Mouse (Mus musculus) heart, embryonic 14.5 days (tissue): ENCODE results near the gene Gper1. TPM values are rescaled to one million over a fixed set of nuclear protein-coding genes. Genes with fewer than 3 reads are reported as not detected.

ENCODE experiments used
- ATAC-seq: fragments of 200-750 bp; cut with Nextera tagmentation; 2 replicates; pipeline ENCODE4 v1.8.0; 2017; ENCODE audit warnings: low read depth, moderate TSS enrichment; ENCODE audit not compliant: insufficient number of reproducible peaks, insufficient read depth, low FRiP score
- H3K27ac ChIP-seq, 2 experiments: fragments of 200-500 bp in 1 of 2; fragments of 300-500 bp in 1 of 2; sonication (generic) in 1 of 2; replicated peaks in 1 of 2; 2 replicates each; pipeline ENCODE4 v1.5.1; 2012 to 2014; ENCODE audit warnings: low read depth in 2 of 2, low read length in 2 of 2, control low read depth in 1 of 2, mild to moderate bottlenecking in 1 of 2, mixed read lengths in 1 of 2; ENCODE audit not compliant: control insufficient read depth in 1 of 2, insufficient read depth in 1 of 2
- H3K27me3 ChIP-seq: fragments of 300-500 bp; sonication (generic); 2 replicates; pipeline ENCODE4 v1.6.1; 2014; ENCODE audit warnings: mild to moderate bottlenecking, low read length, control low read depth; ENCODE audit not compliant: control insufficient read depth, insufficient read depth
- H3K36me3 ChIP-seq: fragments of 300-500 bp; sonication (generic); 2 replicates; pipeline ENCODE4 v1.6.1; 2014; ENCODE audit warnings: mild to moderate bottlenecking, control low read depth, low read length, mixed read lengths; ENCODE audit not compliant: control insufficient read depth, insufficient read depth
- H3K4me1 ChIP-seq, 2 experiments: fragments of 200-500 bp in 1 of 2; fragments of 300-500 bp in 1 of 2; sonication (generic) in 1 of 2; 2 replicates each; pipeline ENCODE4 v1.6.1; 2012 to 2014; ENCODE audit warnings: low read length in 2 of 2, control low read depth in 1 of 2, mixed read lengths in 1 of 2; ENCODE audit not compliant: control insufficient read depth in 2 of 2, insufficient read depth in 2 of 2
- H3K4me2 ChIP-seq: fragments of 300-500 bp; sonication (generic); 2 replicates; pipeline ENCODE4 v1.6.1; 2014; ENCODE audit warnings: mild to moderate bottlenecking, low read length
- H3K4me3 ChIP-seq, 2 experiments: fragments of 200-500 bp in 1 of 2; fragments of 300-500 bp in 1 of 2; sonication (generic) in 1 of 2; 2 replicates each; pipeline ENCODE4 v1.5.1; 2012 to 2014; ENCODE audit warnings: low read length in 2 of 2, mild to moderate bottlenecking in 2 of 2, control low read depth in 1 of 2, low read depth in 1 of 2, moderate library complexity in 1 of 2; ENCODE audit not compliant: control insufficient read depth in 1 of 2, insufficient read depth in 1 of 2
- H3K9ac ChIP-seq: fragments of 300-500 bp; sonication (generic); 2 replicates; pipeline ENCODE4 v1.6.1; 2014; ENCODE audit warnings: mild to moderate bottlenecking, low read length
- H3K9me3 ChIP-seq: fragments of 300-500 bp; sonication (generic); 2 replicates; pipeline ENCODE4 v1.6.1; 2016; ENCODE audit warnings: low read length, control low read depth; ENCODE audit not compliant: control insufficient read depth
- WGBS: fragments of 180-500 bp; shearing (Covaris S2); extraction: QIAGEN DNeasy Blood & Tissue Kit; methylation state at CpG from one replicate; pipeline ENCODE4 v1.1.7; 2014; 5-methylcytosine and 5-hydroxymethylcytosine counted together
- polyA plus RNA-seq: library from polyadenylated mRNA; unstranded; fragments of >200 nt; fragmentation: Nextera tagmentation; extraction: Ambion mirVana; gene quantifications from 2 replicates; pipeline ENCODE4 v1.2.1, GENCODE M21; 2014

The Gper1 gene
- polyA plus RNA-seq, 1 experiment from 2014 or later: 1.8 TPM

GRCm38 (mm10) chr5:139379771-139380384 is 43.1 kb upstream of the Gper1 start:
- H3K9ac ChIP-seq: peak overlapping the region; percentile 89
- peak overlapping the region; percentile 69 to 80 for H3K4me3 ChIP-seq
- H3K4me1 ChIP-seq: peaks cover 69 to 81% of the 10 kb centered on the region in 2 experiments
- no peaks in the 10 kb centered on the region for H3K9me3 ChIP-seq
- 19% methylated on average over 8 of the region's 8 CpGs for WGBS
- no peaks in the 10 kb centered on the region for H3K36me3 ChIP-seq
- ATAC-seq: no peak
- peak overlapping the region; percentile 93 to 95 for H3K27ac ChIP-seq
- H3K27me3 ChIP-seq: no peaks in the 10 kb centered on the region
- H3K4me2 ChIP-seq: peak overlapping the region; percentile 86

DNA sequence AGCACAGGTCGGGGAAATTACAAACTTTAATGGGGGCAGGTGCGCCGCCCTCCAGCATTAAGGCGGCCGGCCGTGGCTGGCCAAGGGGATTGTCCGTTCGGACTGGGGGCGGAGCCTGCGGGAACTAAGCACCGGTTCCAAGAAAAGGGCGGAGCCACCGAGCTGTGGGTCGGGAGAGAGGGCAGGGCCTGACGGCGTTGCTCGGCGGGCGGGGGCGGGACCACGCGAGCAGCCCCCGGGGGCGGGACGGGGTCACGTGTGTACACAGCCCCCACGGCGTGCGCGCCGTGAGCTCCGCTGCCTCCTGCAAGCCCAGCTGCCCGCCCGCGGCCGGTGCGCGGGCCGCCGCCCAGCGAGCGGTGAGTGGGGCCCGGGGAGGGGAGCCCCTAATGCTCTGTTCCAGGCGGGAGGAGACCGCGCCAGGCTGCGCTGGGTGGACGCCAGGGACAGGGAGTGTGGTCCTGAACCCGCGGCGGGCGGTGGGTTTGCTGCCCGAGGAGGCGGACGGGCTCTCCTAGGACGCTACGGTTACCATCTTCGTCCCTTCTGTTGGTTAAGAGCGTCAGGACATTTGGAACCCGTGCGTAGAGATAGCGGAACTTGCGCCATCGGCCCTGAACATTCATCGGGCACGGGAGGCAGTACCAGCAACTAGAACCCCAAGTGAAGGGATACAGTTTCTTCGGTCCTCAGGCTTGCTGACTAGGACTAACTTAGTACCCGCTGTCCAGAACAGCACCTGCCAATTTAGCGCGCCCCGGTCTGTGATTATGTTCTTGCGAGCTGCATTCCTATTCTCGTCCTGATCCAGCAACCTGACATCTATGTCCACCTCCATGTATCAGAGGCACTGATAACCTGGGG is 42.3 kb upstream of the Gper1 start:
- H3K27ac ChIP-seq: peak overlapping the region; percentile 93 to 95
- H3K9me3 ChIP-seq: no peaks in the 10 kb centered on the region
- H3K4me1 ChIP-seq: peaks cover 71 to 88% of the 10 kb centered on the region in 2 experiments
- no peaks in the 10 kb centered on the region for H3K27me3 ChIP-seq
- peak overlapping the region; percentile 69 to 80 for H3K4me3 ChIP-seq
- H3K36me3 ChIP-seq: no peaks in the 10 kb centered on the region
- WGBS: under 1% methylated on average over 50 of the region's 73 CpGs
- H3K4me2 ChIP-seq: peak overlapping the region; percentile 86
- peak; percentile 78 for ATAC-seq
- peak overlapping the region; percentile 89 for H3K9ac ChIP-seq

DNA sequence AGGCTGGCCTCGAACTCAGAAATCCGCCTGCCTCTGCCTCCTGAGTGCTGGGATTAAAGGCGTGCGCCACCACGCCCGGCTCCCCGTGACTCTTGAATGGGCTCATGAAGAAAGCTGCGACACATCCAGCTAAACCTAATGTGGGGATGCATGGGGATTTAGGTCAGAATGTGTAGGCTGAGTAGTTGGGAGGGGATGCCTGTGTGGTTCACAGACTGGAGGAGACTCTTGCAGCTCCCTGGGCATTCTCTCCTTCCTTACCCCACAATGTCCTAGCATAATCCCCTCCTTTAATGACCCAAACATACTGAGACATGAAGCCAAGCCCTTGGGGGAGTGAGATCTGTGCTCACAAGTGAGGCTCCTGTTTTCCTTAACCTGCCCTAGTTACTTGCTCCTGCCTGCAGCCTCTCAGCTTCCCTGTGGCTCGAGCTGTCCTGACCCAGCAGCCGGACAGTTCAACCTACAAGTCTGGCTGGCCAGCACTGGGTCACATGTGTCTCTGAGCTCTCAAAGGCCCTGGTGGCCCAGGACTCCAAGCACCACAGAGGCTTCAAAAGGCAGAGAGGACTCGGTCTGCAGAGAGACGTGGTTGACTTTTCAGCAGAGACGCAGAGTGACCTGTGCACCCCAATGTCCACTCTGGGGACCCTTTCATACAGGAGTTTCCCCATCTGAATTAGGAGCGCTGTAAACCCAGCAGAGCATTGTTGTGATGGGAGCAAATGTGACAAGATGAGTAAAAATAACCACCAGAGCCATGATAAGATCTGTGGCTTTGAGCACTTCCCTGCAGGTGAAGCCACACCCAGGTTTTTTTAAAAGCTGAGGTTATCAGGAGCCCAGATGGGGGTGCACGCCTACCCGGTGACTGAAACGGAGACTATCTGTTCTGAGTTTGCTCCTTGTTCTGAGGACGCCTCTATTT is 41.1 kb upstream of the Gper1 start:
- ATAC-seq: no peak
- Histone ChIP-seq H3K36me3 (no peaks in the 10 kb centered on the region), H3K27me3 (no peaks in the 10 kb centered on the region), H3K9ac (peak overlapping the region; percentile 61), H3K4me2 (peak overlapping the region; percentile 86), H3K9me3 (no peaks in the 10 kb centered on the region), H3K27ac (peak overlapping the region; percentile 92 to 93), H3K4me1 (peaks cover 64 to 82% of the 10 kb centered on the region in 2 experiments), H3K4me3 (peak overlapping the region in 1 of 2 experiments; percentile 80; a peak in 2 of 4 replicates)
- 50% methylated on average over 17 of the region's 18 CpGs for WGBS

DNA sequence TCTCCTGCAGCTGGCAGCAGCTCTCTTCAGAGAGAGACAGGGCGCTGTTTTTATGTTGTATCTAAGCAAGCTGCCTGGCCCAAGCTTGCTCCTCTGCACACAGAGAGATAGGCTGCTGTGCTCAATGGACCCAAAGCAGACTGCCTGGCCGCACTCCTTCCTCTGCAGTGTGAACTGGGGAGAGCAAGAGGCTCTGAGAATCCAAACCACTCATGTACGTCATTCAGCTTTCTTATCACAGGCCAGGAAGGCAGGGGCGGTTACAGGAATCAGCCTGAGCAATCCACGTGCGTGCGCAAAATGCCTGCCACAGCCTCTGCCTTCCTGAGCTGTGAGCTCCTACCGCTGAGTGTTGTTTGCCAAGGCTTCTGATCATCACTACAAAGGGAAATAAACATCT is 40.2 kb upstream of the Gper1 start:
- H3K27me3 ChIP-seq: no peaks in the 10 kb centered on the region
- peak overlapping the region; percentile 86 for H3K4me2 ChIP-seq
- H3K9me3 ChIP-seq: no peaks in the 10 kb centered on the region
- peaks cover 59 to 80% of the 10 kb centered on the region in 2 experiments for H3K4me1 ChIP-seq
- WGBS: 4% methylated on average over 8 of the region's 8 CpGs
- H3K9ac ChIP-seq: peak overlapping the region; percentile 61
- H3K36me3 ChIP-seq: no peaks in the 10 kb centered on the region
- peak; percentile 38 for ATAC-seq
- no peak overlapping the region for H3K4me3 ChIP-seq
- H3K27ac ChIP-seq: peak overlapping the region; percentile 92 to 93

DNA sequence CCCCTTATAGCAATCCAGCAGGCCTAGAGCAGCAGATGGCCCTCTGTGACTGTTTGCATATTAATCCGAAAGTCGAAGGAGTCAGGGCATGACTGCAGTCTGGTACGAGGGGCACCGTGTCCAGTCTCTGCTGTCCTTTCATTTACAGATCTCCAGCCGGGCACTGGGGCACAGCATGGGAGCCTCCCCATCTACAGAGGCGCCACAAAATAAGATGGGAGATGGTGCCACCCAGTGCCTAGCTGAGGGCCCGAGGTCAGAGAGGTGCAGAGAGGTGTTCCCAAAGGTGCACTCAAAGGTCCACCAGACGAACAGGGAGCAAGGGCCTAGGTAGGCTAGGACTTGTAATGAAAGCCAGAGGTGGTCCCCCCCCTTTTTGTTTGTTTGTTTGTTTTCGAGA is 39.7 kb upstream of the Gper1 start:
- 68% methylated on average over 9 of the region's 9 CpGs for WGBS
- ATAC-seq: no peak
- no peaks in the 10 kb centered on the region for H3K9me3 ChIP-seq
- peak overlapping the region; percentile 92 to 93 for H3K27ac ChIP-seq
- H3K4me2 ChIP-seq: peak overlapping the region; percentile 86
- peaks cover 59 to 80% of the 10 kb centered on the region in 2 experiments for H3K4me1 ChIP-seq
- no peaks in the 10 kb centered on the region for H3K36me3 ChIP-seq
- H3K27me3 ChIP-seq: no peaks in the 10 kb centered on the region
- no peak overlapping the region for H3K4me3 ChIP-seq
- H3K9ac ChIP-seq: peak overlapping the region; percentile 61

DNA sequence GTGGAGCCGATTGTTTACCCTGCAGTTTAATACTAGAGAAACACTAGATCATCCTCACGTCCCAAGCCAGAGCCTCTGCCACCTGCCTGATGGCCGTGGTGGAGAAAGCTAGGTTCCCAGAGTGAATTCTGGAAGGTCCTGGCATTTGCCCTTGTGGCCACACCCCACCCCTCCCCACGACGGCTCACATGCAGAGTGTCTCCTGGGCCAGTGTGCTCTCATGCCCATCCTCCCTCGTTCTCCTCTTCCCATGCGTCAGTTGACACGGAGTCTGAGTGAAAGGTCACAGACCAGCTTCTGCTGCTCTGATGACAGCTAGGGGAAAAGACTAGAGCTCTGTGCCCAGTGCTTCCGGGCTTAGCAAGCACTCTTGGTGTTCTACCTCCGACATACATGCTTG is 38.4 kb upstream of the Gper1 start:
- Histone ChIP-seq H3K9me3 (no peaks in the 10 kb centered on the region), H3K36me3 (no peaks in the 10 kb centered on the region), H3K4me2 (peak overlapping the region; percentile 32; the same call in 1 of the 2 replicates), H3K4me1 (peaks cover 56 to 79% of the 10 kb centered on the region in 2 experiments), H3K4me3 (no peak overlapping the region), H3K9ac (0 out of 2 replicates have a peak overlapping the region, but pooled peaks have one; percentile 31), H3K27me3 (no peaks in the 10 kb centered on the region), H3K27ac (peak overlapping the region; percentile 12 to 58; a peak in 3 of 4 replicates)
- no peak for ATAC-seq
- WGBS: 12% methylated on average over 10 of the region's 10 CpGs

DNA sequence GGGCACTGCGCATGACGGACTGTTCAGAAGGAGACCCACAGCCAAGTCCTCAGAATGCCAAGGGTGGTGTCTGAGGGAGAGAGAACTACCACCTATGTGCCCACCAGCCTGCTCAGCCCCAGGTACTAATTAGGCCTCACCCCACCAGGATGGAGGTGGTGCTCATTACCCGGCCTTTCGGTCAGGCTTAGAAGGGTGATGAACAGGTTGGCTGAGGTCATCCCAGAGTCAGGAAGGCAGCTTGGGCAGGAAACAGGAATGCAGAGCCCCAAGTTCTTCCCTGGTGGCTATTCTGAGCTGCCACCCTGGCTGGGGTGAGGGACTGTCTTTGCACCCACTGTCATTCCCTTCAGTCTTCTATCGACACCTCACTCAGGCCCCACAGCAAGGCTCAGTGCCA is 36.9 kb upstream of the Gper1 start:
- ATAC-seq: no peak
- H3K4me1 ChIP-seq: peaks cover 55 to 79% of the 10 kb centered on the region in 2 experiments
- H3K27ac ChIP-seq: no peak overlapping the region
- no peak overlapping the region for H3K4me3 ChIP-seq
- 89% methylated on average over 5 of the region's 5 CpGs for WGBS
- H3K27me3 ChIP-seq: no peaks in the 10 kb centered on the region
- H3K9me3 ChIP-seq: no peaks in the 10 kb centered on the region
- no peak overlapping the region for H3K4me2 ChIP-seq
- H3K36me3 ChIP-seq: no peaks in the 10 kb centered on the region
- H3K9ac ChIP-seq: no peak overlapping the region
